Comparison of ENCODE assay signal across 14 mouse cellular contexts in genomic region chr9:23345093-23345844, GRCm38 (mm10).
"Had no signal": no experiment of that assay in that cellular context is flagged by ENCODE, and none has a peak within 500 bp of the region (broad histone marks: within the 10 kb centered on the region; RNA-seq: fewer than 3 reads in every experiment).

No protein-coding gene starts in this region.

- DNase-seq: kidney, adult 8-10 months; kidney, postnatal 10 days; kidney, postnatal 4 days; liver; liver, embryonic 13.5 days; midbrain, embryonic 14.5 days; right cerebral cortex, adult 18-20 months; right cerebral cortex, postnatal 25 days; thymus, postnatal 4 days had no signal

- H3K27ac ChIP-seq: layer of hippocampus, adult 2 months; limb, embryonic 12.5 days; liver, embryonic 13.5 days; midbrain, embryonic 10.5 days; neural tube, embryonic 15.5 days had no signal

- H3K9me3 ChIP-seq: limb, embryonic 12.5 days; liver, embryonic 13.5 days; midbrain, embryonic 10.5 days; neural tube, embryonic 15.5 days had no signal

- H3K4me1 ChIP-seq: liver, embryonic 13.5 days; midbrain, embryonic 10.5 days; neural tube, embryonic 15.5 days had no signal

- H3K36me3 ChIP-seq: limb, embryonic 12.5 days; liver, embryonic 13.5 days; midbrain, embryonic 10.5 days; neural tube, embryonic 15.5 days had no signal

- H3K4me2 ChIP-seq: limb, embryonic 12.5 days; liver, embryonic 13.5 days; neural tube, embryonic 15.5 days had no signal

- H3K4me3 ChIP-seq: layer of hippocampus, adult 2 months; limb, embryonic 12.5 days; liver, embryonic 13.5 days; midbrain, embryonic 10.5 days; myocyte; neural tube, embryonic 15.5 days had no signal

- H3K9ac ChIP-seq: limb, embryonic 12.5 days; liver, embryonic 13.5 days; neural tube, embryonic 15.5 days had no signal

- H3K27me3 ChIP-seq: limb, embryonic 12.5 days; liver, embryonic 13.5 days; neural tube, embryonic 15.5 days had no signal
